Mouse (Mus musculus): Measurements from ENCODE around the gene Ddx4.

The Ddx4 gene

DNA sequence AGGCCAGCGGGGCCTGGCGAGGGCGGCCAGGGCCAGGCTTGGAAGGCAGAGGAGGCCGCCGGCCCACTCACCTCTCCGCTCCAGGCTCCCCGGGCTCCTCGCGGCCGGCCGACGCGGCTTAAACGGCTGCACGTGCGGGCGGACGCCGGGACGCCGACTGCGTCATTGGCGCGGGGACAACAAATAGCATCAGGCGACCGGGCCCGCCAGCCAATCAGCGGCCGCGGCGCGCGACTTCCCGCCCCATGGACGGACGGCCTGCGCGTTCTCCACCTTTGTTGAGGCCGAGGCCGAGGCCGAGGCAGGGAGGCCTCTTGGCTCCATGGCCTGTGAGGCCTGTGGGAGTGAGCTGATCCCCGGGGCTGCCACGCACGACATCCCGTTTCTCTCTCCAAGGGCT is at the start of gene Ddx4:
Ddx4 (minus strand) TSS at position 271 of the 400 bp plus-strand sequence.
- DNase-seq (ENCODE audit: low spot score) = no peak

DNA sequence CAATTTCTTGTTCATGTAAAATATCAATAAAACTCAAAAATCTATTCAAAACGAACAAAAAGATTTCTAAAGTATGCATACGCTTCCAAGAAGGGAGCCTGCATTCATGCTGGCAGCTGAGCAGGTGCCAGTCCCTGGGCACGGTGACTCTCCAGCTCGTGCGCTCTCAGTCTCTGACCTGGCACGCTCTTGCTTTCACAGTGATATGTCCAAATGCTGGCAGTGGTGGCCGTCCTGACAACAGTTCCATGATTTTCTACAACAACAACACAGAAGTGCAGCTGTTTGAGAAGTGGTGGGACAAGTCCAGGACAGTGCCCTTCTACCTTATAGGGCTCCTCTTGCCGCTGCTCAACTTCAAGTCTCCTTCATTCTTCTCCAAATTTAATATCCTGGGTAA is 49.0 kb upstream of the Ddx4 start:
- DNase-seq (ENCODE audit: low spot score) = no peak

DNA sequence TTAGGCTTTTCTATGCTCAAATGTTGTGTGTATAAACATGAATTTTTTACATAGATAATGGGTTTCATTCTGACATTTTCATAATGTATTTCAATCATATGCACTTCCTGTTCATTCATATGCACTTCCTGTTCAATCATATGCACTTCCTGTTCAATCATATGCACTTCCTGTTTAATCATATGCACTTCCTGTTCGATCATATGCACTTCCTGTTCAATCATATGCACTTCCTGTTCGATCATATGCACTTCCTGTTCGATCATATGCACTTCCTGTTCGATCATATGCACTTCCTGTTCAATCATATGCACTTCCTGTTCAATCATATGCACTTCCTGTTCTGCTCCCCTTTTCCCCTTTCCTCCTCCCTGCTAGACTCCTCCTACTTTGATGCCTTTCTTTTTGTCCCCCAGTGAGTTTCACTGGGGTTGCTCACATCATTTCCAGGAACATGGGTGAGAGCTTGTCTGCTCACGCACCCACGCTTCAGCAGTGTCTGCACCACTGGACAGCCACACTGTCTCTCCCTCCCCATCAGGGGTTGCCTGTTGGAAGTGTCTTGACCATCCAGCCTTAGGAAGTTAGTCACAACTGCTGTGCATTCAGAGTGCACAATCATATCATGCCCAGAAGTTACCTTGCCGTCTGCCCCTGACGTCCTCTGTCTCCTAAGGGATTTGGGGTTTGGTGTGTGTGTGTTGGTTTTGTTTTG is 43.4 kb upstream of the Ddx4 start:
- DNase-seq (ENCODE audit: low spot score) = no peak

DNA sequence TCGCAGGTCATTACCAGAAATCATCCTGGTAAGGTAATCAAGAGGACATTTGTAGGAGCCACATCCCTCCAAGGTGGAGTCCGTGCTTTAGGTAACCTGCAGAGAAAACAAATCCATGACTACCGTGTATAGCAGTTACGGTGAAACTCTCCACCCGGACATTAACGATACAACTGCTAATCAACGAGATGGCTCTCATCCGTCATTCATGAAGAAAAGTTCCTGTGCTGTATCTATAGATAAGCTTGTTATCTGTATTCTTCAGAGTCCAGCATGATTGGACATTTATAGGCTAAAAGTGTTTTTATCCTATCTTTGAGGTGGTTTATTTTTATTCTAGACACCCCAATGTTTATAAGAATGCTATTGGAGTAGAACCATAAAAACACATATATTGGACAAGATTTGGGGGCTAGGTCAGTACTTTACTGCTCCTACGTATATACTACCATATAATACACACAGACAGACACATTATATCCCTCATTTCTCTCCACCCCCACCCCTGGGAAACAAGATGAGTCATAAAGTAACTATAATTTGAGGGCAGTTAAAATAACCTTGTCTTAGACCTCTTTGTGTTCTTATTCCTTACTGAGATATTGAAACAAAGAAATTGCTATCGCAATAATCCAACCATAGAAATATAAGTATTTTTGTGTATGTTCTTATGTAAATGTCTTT is 40.7 kb upstream of the Ddx4 start:
- DNase-seq (ENCODE audit: low spot score) = no peak

DNA sequence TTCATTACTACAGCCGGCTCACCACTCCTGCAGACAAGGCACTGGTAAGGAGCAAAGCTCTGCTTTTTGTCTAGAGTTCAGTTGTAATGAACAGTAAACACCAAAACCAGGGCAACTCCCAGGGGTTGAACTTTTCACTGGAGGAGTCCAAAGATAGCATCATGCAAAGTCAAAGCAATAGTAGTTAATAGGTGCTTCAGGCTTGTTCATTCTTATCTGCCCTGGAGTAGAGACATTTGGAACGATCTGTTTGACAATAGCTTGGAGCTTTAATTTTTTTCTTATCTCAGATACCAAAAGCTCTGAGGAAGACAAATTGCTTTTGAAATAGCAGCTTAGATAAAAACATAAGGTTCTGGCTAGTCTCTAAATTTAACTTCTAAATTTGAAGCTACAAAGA is 33.9 kb upstream of the Ddx4 start:
- no peak for DNase-seq (ENCODE audit: low spot score)

DNA sequence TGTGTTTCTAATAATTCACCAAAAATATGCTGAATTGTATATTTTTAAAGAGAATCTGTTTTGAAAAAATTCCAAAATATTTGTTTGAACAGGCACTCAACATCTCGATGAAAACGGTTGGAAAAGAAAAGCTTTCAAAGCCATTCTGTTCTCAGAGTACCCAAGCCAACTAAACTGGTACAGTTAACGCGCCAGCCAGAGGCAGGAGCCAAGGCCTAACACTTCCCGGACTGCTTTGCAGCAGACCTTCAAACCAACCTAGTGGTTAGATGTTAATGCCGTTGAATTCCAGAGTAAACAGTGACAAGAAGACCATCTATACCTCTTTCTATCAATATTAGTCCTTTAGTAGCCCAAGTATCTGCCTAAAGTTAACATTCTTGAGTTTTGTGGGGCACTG is 31.7 kb upstream of the Ddx4 start:
- no peak for DNase-seq (ENCODE audit: low spot score)

DNA sequence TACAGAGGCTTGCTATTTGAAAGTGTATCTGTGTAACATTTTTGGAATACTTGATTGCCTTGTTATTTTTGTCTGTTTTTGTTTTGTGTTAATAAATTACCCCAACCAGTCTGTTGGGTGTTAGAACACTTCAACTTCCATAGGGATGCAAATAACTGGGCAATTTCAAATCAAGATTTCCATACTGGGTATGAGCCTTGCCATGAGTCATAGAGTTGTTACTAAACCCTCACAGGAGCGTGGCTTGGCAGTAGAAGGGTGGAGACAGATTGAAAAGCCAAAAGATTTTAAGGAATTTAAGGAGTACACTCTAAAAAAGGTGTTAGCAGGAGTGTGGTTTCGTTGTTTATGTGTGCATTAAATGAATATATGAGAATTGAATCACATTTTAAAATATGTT is 31.0 kb upstream of the Ddx4 start:
- no peak for DNase-seq (ENCODE audit: low spot score)

DNA sequence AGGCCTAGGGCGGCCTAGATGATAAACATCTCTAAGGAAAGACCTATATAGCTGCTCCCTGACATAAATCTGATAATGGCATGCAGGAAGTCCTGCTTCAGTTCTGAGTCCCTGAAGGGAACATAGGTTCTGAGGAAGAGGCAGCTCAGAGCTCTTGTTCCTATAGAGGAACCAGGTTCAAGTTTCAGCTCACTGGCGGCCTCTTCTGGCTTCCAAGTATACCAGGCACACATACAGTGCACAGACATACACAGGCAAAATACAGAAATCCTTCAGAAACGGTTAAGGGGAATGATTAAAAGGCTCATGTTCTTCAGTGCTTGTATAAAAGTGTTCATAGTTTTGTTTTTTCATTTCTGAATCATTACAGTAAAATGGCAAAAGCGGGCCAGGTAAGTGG is 25.9 kb upstream of the Ddx4 start:
- no peak for DNase-seq (ENCODE audit: low spot score)

DNA sequence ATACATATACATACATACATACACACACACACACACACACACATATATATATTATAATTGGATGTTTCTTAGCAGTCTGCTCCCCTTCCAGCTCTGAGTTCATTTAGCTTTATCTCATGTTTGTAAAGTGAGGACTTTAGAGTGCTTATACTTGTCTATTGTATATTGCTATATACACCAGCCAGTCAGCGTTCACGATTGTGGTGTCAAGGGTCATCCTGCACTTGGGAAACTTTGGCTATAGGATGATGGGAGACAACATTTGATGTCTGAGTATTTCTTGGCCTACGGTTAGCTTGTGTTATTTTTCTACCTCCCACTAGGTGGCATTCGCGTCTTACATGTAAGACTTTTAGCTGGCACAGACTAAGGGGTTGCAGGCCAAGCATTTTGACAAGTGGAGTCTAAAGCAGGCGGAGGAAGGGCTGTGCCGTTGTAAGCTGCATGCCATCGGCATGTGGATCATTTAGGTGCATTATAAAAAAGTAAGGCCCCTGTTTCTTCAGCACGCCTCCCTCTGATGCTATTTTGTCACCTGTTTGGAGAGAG is 21.7 kb upstream of the Ddx4 start:
- no peak for DNase-seq (ENCODE audit: low spot score)

DNA sequence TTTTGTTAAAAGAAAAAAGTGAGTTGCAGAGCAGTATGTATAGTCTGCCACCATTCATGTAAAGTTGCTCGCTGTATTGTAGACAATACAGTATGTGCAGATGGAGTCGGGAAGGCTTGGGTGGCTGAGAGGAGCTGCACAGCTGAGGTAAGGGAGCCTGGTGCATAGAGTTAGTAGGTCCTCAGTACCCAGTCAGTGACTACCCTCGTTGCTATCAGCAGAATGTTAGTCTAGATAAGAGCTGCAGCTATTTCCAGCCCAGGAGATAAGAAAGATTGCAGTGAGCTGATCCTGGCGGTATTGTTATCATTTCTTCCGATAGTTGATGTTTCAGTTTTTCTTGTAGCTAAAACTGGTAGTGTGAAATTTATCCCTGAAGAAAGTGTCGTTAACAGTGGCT is 20.5 kb upstream of the Ddx4 start:
- no peak for DNase-seq (ENCODE audit: low spot score)

DNA sequence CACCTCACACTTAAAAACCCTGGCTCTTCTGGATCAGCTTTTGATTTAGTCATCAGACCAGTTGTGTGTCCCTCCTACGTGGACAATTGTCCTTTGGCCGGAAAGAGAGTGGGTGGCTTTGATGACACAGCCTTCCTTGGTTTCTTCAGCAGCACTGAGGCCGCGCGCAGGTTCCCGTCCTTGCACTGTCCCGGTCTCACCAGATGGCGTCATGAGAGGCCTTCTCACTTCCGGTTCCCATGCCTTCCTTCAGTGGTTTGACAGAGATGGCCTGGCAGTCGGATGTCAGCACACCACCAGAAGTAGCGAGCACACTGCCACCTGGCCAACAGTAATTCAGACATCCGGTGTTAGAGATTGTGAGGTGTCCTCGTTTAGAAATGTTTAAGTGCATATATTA is 19.4 kb upstream of the Ddx4 start:
- DNase-seq (ENCODE audit: low spot score) = no peak

DNA sequence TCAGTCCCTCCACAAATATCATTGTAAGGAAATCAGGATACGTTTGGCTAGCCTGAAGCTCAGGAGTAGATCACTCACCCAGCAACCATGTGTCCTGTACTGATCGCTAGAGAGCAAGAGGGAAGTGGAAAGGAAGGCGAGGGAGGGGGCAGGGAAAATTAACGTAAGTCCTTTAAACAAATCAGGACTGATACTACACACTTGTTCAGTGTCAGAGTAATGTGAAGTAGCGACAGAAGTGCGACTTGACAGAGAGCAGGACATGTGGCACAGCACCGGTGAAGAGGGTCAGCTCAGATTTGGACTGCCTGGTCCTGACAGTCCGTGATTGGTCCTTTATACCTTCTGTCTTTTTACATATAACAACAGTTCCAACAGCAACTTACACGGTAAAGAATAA is 14.9 kb upstream of the Ddx4 start:
- DNase-seq (ENCODE audit: low spot score) = no peak

DNA sequence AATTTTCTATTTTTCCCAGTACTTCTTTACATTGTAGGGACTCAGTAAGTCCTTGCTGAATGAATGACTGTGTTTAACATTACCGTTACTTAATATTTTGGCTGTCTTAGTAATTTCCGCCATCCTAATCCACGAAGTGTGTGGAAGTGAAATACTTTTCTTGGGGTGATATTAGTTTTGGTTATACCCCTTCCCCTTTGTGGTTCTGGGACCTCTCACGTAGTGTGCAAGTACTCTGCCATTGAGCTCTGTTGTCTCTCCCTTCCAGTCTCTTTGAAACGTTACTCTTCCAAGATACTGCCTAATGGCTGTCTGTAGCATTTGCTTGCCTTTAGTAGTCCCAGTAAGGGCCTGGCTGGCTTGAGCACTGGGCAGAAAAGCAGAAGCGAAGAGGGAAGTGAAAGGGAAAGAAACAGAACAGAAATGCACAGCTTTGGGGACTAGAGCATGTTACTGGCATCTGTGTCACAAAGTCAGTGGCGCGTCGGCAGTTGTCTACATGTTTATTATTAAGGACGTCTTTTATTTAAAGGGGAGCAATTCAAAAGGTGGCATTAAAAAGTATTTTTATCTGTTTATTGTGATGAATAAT is 14.3 kb upstream of the Ddx4 start:
- no peak for DNase-seq (ENCODE audit: low spot score)

DNA sequence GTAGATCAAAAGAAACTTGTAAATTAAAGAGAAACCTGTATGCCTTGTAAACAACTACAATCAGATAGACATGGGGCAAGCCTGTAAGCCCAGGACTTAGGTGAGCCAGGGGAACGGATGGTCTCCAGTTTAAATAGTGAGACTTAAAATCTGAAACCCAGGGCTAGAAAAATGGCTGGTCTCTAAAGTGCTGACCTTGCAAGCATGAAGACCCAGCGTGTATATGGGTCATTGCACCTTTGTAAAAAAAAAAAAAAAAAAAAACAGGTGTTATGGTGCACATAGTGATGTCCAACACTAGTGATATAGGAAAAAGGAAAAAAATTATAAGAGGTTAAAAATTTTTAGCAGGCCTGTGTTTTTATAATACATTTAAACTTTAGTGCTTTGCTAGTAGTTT is 9.4 kb upstream of the Ddx4 start:
- no peak for DNase-seq (ENCODE audit: low spot score)

DNA sequence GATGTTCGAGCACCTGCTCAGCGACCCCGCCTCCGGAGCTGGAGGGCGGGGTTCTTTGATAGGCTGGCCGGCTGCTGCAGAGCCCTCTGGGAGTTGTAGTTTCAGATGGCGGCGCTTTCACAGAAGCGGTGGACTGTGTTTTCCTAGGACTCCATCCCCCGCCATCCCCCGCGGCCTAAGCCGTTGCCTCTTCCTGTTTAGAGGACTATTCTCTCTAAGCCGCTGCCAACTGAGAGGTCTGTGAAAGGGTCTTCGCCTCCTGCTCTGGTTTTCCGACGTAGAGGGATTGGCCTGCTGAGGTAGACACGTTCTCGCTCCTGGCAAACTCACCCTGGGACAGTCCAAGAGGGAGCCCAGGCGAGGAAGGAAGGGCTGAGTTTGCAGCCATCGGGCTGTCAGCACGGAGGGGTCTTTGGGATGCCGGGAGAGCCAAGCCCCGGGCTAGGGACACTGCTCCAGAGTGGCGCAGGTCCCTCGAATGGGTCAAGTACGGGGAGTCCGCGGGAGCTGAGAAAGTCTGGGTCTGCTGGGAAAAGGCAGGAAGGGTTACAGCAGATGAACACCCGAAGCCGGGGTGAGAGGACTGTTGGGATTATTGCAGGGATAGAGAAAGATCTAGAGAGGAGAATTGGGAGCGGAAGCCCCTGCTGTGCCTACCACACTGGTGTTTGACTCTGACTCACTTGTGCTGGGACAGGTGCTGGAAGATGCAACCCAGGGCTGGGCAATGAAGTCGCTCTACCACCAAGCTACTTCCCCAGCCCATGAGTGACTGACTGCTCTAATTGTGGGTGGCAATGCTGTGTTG is 8.5 kb upstream of the Ddx4 start, which contains the start of gene Slc38a9:
Slc38a9 (plus strand) TSS at position 178 of the 808 bp plus-strand sequence.
- peak; percentile 57 for DNase-seq (ENCODE audit: low spot score)

DNA sequence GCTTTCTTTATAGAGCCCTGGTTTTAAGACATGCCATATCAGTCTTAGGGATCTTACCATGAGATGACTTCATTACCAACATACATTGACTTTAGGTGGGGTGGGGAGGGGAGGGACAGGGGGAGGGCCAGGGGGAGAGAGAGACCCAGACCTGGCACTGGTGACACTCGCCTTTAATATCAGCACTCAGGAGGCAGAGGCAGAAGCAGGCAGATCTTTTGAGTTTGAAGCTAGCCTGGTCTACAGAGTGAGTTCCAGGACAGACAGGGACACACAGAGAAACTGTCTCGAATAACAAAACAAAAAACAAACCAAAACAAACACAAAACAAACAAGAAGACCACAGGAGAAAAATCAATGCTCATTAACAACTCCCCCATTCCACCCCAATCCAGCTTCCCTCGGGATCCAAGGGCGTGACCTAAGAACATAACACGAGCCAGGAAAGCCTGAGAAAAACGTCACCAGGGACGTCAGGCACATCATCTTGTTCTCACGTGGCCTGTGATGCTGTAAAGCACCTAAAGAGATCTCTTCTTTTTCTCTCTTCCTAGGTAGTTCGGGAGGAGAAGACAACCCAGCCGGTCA is 7.8 kb upstream of the Ddx4 start:
- no peak for DNase-seq (ENCODE audit: low spot score)

DNA sequence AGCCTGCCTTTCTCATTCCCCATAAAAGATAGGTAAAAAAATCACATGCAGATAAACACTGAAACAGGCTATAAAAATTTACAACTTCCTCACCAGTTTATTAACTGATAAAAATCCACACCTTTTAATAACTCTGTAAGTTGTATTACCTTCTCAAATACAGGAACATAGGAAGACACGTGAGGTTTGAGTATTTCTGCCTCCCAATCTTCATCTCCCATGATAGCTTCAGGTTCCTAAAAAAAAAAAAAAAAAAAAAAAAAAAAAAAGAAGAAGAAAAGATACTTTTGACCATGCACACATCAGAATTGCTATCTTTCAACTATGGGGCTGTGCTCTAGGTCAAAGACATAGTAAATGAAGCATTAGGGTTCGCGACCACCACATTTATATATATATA is 1.1 kb downstream of the Ddx4 start:
- DNase-seq (ENCODE audit: low spot score) = no peak

DNA sequence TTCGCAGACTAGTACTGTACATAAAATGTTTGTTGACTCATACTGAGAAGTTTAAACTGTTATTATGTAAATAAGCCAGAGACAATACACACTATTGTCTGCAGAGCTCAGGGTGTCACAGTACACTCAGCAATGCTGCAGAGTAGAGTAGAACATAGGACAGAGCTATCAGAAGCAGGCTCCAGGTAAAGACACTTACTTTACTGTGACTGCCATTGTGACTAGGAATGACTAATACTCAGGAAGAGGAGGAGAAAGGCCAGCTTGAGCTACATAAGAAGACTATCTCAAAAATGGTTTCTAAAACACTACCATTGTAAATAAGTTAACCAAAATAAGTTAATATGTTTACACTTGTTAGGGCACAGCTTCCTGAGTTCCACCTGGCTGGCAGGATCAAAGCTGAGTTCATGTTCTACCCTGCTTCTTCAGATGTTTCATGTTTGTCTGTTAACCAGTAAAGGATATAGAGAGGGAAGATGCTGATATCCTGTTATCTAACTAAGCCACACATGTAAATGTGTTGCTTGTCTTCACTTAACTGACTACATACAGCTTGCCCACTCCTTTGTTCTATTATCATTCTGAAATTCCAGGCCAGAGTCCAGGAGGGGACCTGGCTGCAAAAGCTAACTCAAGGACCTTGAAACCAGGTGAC is 6.6 kb downstream of the Ddx4 start:
- DNase-seq (ENCODE audit: low spot score) = no peak

DNA sequence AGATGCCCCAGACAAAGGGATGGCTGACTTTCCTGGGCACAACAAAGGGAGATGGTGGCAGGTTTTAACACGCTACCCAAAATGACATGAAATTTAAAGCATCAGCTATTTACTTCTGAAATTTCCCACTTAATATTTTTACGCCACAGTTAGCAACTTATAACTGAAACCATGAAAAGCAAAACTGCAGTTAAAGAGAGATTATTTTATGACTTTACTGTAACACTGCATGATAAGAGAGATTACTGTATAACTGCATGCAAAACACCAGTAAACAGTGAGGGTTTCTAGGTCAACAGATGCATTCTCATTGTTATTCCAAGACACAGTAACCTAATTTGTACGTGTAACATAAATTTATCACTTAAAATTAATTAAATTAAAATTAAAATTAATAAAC is 7.3 kb downstream of the Ddx4 start:
- no peak for DNase-seq (ENCODE audit: low spot score)

DNA sequence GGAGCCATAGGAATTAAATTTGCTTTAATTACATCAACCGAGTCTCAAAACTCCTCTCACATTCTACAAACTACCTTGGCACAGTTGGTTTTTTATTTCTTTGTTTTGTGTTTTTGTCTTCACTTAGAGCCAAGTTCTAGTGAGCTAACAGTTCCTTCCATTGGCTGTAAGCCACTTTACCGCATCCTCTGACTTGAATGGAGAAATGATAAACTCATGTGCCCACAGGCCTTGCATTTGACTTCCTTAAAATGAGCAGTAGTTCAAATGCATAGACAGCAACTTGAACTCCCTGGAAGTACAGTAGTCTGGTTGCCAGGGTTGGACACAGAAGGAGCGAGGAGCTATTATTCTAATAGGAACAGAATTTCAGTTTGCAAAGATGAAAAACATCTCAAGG is 9.4 kb downstream of the Ddx4 start:
- no peak for DNase-seq (ENCODE audit: low spot score)

DNA sequence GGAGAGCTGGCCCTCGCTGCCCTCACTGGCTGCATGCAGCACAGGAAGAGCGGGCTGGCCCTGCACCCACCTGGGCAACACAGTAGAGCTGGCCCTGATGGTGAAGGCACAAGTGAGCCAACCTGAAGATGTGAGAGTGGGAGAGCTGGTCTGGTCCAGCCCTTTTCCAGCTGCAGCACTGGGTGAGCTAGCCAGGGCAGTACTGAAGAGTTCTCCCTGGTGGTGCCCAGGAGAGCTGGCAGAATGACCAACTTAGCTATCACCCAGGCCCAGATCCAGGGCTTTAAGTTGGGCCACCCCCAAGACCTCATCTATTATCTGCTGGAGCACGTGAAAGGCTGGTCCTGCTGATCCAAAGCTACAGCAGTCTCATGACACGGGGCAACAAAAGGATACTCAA is 13.2 kb downstream of the Ddx4 start:
- no peak for DNase-seq (ENCODE audit: low spot score)

DNA sequence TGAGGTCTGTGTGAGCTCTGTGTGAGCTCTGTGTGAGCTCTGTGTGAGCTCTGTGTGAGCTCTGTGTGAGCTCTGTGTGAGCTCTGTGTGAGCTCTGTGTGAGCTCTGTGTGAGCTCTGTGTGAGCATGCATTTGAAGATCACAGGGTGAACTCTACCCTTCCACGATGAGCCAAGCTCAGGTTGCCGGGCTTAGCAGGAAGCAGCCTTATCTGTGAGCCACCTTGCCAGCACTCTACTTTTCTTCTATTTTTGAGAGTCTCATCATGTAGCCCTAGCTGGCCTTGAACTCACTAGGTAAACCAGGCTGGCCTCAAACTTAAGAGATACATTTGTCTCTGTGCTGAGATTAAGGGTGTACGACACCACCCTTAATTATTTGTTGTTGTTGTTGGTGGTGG is 15.8 kb downstream of the Ddx4 start:
- DNase-seq (ENCODE audit: low spot score) = no peak

All from urinary bladder, postnatal 10 days (tissue).